ENCODE assay signal across 7 mouse cellular contexts in the genomic region with DNA sequence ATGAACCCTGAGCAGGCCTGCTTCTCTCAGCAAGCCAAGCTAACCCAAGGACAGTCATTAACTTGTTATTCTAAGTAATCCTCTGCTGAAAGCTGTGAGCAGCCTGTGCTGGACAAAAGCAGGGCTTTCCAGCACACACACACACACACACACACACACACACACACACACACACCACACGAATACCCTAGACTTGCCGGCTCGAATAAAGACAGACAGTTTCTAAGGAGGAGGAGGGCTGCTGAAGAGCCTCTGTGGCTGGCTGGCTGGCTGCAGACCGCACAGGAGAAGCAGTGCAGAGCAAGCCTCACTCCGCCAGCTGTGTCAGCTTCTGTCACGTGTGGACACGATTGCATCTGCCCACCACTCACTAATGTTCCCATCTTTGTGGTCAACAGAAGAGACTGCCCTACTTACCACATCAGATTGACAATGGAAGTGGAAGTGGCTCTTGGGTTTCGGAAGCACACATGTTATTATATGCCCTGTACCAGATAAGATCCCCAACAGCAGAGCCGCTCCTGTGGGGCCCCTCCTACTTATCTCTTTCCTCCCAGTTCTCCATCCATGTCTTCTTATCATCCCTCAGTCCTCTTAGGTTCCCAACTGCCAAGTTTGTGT.
DNase-seq lines count a peak whose midpoint lies in the region; ATAC-seq and TF ChIP-seq lines count a peak whose summit lies in the region.

No protein-coding gene starts in this region.

- no peaks in the 10 kb centered on the region for H3K9me3 ChIP-seq in G1E (replicated peaks)
- no peaks in the 10 kb centered on the region for H3K9me3 ChIP-seq in heart, postnatal 0 days (replicated peaks; ENCODE audit: control insufficient read depth, low read length)
- no peaks in the 10 kb centered on the region for H3K9me3 ChIP-seq in midbrain, postnatal 0 days (ENCODE audit: low read length)

- no peak for TF ChIP-seq CTCF in G1E (IDR thresholded peaks at IDR 0.05; ENCODE audit: low read depth, low read length)
- no peak for TF ChIP-seq CTCF in heart, postnatal 0 days (IDR thresholded peaks at IDR 0.05; ENCODE audit: low read depth)
- TF ChIP-seq CTCF in midbrain, postnatal 0 days (IDR thresholded peaks at IDR 0.05), result no peak

- H3K9ac ChIP-seq in heart, postnatal 0 days (replicated peaks; ENCODE audit: low read depth, low read length), result no peak overlapping the region
- no peak overlapping the region for H3K9ac ChIP-seq in midbrain, postnatal 0 days (replicated peaks; ENCODE audit: low read length, poor library complexity, severe bottlenecking)

- H3K27ac ChIP-seq in heart, postnatal 0 days (ENCODE audit: low read depth), result no peak overlapping the region
- H3K27ac ChIP-seq in midbrain, postnatal 0 days (ENCODE audit: low read depth, low read length), result no peak overlapping the region

- no peak overlapping the region for H3K4me2 ChIP-seq in heart, postnatal 0 days (ENCODE audit: low read depth, low read length)
- H3K4me2 ChIP-seq in midbrain, postnatal 0 days (ENCODE audit: low read depth, low read length, poor library complexity, severe bottlenecking), result no peak overlapping the region

- 8% methylated on average over 9 of the region's 9 CpGs for WGBS in heart, postnatal 0 days
- WGBS in midbrain, postnatal 0 days, result 19% methylated on average over 9 of the region's 9 CpGs

- DNase-seq in G1E (ENCODE audit: low spot score), result peak; percentile 38
- peak; percentile 54 for DNase-seq in c-Kit-positive CD71-negative TER-119-negative erythroid progenitor cells, embryonic 14.5 days (ENCODE audit: low read depth)
- no peak for DNase-seq in heart, postnatal 0 days (ENCODE audit: low spot score)
- DNase-seq in kidney, postnatal 36 days, result peak; percentile 59 to 62
- DNase-seq in midbrain, postnatal 0 days (ENCODE audit: low spot score), result peak; percentile 62
- no peak for DNase-seq in layer of hippocampus, adult 11-12 months (ENCODE audit: low spot score)

- H3K4me1 ChIP-seq in G1E (ENCODE audit: insufficient read depth, low read depth, low read length), result peaks cover 65% of the 10 kb centered on the region
- no peaks in the 10 kb centered on the region; the same call in 1 of the 2 replicates for H3K4me1 ChIP-seq in heart, postnatal 0 days (ENCODE audit: control insufficient read depth, insufficient read depth)
- H3K4me1 ChIP-seq in midbrain, postnatal 0 days (ENCODE audit: insufficient read depth, low read length), result peaks cover 8% of the 10 kb centered on the region; the same call in 1 of the 2 replicates

- ATAC-seq in G1E (ENCODE audit: extremely low read depth, insufficient number of reproducible peaks, low FRiP score, poor library complexity, severe bottlenecking), result peak; percentile 89
- ATAC-seq in heart, postnatal 0 days (ENCODE audit: insufficient read depth, low read depth), result peak; percentile 34; the same call in 1 of the 2 replicates
- ATAC-seq in midbrain, postnatal 0 days (ENCODE audit: low FRiP score), result peak; percentile 89
- ATAC-seq in cerebellum, adult (ENCODE audit: insufficient number of reproducible peaks, low FRiP score, low TSS enrichment), result no peak

- H3K4me3 ChIP-seq in G1E (ENCODE audit: low read depth, low read length), result peak overlapping the region; percentile 58; the same call in 1 of the 2 replicates
- no peak overlapping the region for H3K4me3 ChIP-seq in heart, postnatal 0 days (ENCODE audit: low read depth, low read length)
- no peak overlapping the region for H3K4me3 ChIP-seq in midbrain, postnatal 0 days (ENCODE audit: low read depth, low read length)

- H3K36me3 ChIP-seq in G1E (replicated peaks), result no peaks in the 10 kb centered on the region
- H3K36me3 ChIP-seq in heart, postnatal 0 days (replicated peaks; ENCODE audit: control insufficient read depth, insufficient read depth, low read length), result no peaks in the 10 kb centered on the region
- no peaks in the 10 kb centered on the region for H3K36me3 ChIP-seq in midbrain, postnatal 0 days (ENCODE audit: insufficient read depth, low read length)

- no peak for TF ChIP-seq EP300 in heart, postnatal 0 days (IDR thresholded peaks at IDR 0.05; ENCODE audit: low read depth)

- H3K27me3 ChIP-seq in G1E (ENCODE audit: insufficient read depth, low read length), result peaks cover 2% of the 10 kb centered on the region; the same call in 1 of the 2 replicates
- H3K27me3 ChIP-seq in heart, postnatal 0 days (ENCODE audit: control insufficient read depth, insufficient read depth, low read length), result no peaks in the 10 kb centered on the region
- no peaks in the 10 kb centered on the region for H3K27me3 ChIP-seq in midbrain, postnatal 0 days (ENCODE audit: insufficient read depth, low read length)

Comparison
In these comparisons a context has a peak if more than half of its experiments do, and no peak if none do; other contexts are left out.
1. DNase-seq: peak in G1E (single experiment), c-Kit-positive CD71-negative TER-119-negative erythroid progenitor cells, embryonic 14.5 days (single experiment), kidney, postnatal 36 days (2 of 2) and midbrain, postnatal 0 days (single experiment); none in heart, postnatal 0 days (single experiment) and layer of hippocampus, adult 11-12 months (single experiment).